9 mouse cellular contexts compared by ENCODE assay signal in genomic region chr1:134195571-134195970, GRCm38 (mm10). TPM values are rescaled to one million over a fixed set of nuclear protein-coding genes. Genes with fewer than 3 reads are reported as not detected.
A peak's percentile ranks its signal among the peaks of the same experiment; 100 is the strongest.
DNase-seq lines count a peak whose midpoint lies in the region; ATAC-seq and TF ChIP-seq lines count a peak whose summit lies in the region.
"Had no signal": no experiment of that assay in that cellular context is flagged by ENCODE, and none has a peak within 500 bp of the region (broad histone marks: within the 10 kb centered on the region; RNA-seq: fewer than 3 reads in every experiment).

No protein-coding gene starts in this region.

- H3K36me3 ChIP-seq in hindbrain, postnatal 0 days (ENCODE audit: insufficient read depth, low read length): no peaks in the 10 kb centered on the region
- H3K36me3 ChIP-seq in hindbrain, embryonic 11.5 days (ENCODE audit: control insufficient read depth, insufficient read depth, low read length): no peaks in the 10 kb centered on the region
- H3K36me3 ChIP-seq in limb, embryonic 13.5 days: no peaks in the 10 kb centered on the region

- TF ChIP-seq POLR2A in bone marrow, adult 2 months (IDR thresholded peaks at IDR 0.05; ENCODE audit: borderline replicate concordance, control insufficient read depth, low read depth, low read length): no peak

- DNase-seq in hindbrain, postnatal 0 days (ENCODE audit: low spot score): no peak
- no peak for DNase-seq in hindbrain, embryonic 11.5 days (ENCODE audit: low spot score)
- peak; percentile 3 to 9 for DNase-seq in B cell, adult 2 months
- no peak for DNase-seq in embryo, embryonic 11 days
- DNase-seq in adrenal gland, adult 18-20 months (ENCODE audit: low spot score in 2 of 2): no peak
- DNase-seq in kidney, adult 11 months: no peak
- DNase-seq: kidney, postnatal 10 days had no signal

- peak overlapping the region; percentile 34; the same call in 1 of the 2 replicates for H3K27ac ChIP-seq in hindbrain, postnatal 0 days
- no peak overlapping the region for H3K27ac ChIP-seq in hindbrain, embryonic 11.5 days (ENCODE audit: low read depth, low read length)
- H3K27ac ChIP-seq in bone marrow, adult 2 months (ENCODE audit: control insufficient read depth, insufficient read depth, low read depth, low read length, poor library complexity): peak overlapping the region; percentile 55; the same call in 1 of the 2 replicates
- peak overlapping the region; percentile 74 for H3K27ac ChIP-seq in limb, embryonic 13.5 days

- no peak for ATAC-seq in hindbrain, postnatal 0 days
- no peak for ATAC-seq in hindbrain, embryonic 11.5 days (ENCODE audit: low FRiP score)
- no peak; the same call in 1 of the 2 replicates for ATAC-seq in limb, embryonic 13.5 days (ENCODE audit: low FRiP score, low read depth)

- no peak overlapping the region for H3K9ac ChIP-seq in hindbrain, postnatal 0 days (replicated peaks; ENCODE audit: low read length)
- no peak overlapping the region for H3K9ac ChIP-seq in hindbrain, embryonic 11.5 days (ENCODE audit: low read depth, low read length)
- peak overlapping the region; percentile 31; the same call in 1 of the 2 replicates for H3K9ac ChIP-seq in limb, embryonic 13.5 days

- TF ChIP-seq CTCF in hindbrain, postnatal 0 days (IDR thresholded peaks at IDR 0.05; ENCODE audit: low read depth): no peak
- no peak for TF ChIP-seq CTCF in bone marrow, adult 2 months (IDR thresholded peaks at IDR 0.05; ENCODE audit: control insufficient read depth, insufficient read depth, low read length)

- no peaks in the 10 kb centered on the region for H3K27me3 ChIP-seq in hindbrain, postnatal 0 days (ENCODE audit: insufficient read depth, low read length)
- no peaks in the 10 kb centered on the region for H3K27me3 ChIP-seq in hindbrain, embryonic 11.5 days (ENCODE audit: control insufficient read depth, insufficient read depth, low read length)
- no peaks in the 10 kb centered on the region for H3K27me3 ChIP-seq in limb, embryonic 13.5 days

- no peak overlapping the region for H3K4me3 ChIP-seq in hindbrain, postnatal 0 days (ENCODE audit: low read length)
- H3K4me3 ChIP-seq in hindbrain, embryonic 11.5 days (ENCODE audit: low read depth, low read length): no peak overlapping the region
- H3K4me3 ChIP-seq in bone marrow, adult 2 months (replicated peaks; ENCODE audit: control insufficient read depth, low read depth, low read length): no peak overlapping the region
- no peak overlapping the region for H3K4me3 ChIP-seq in limb, embryonic 13.5 days

- no peak overlapping the region for H3K4me2 ChIP-seq in hindbrain, postnatal 0 days (ENCODE audit: low read depth, low read length)
- no peak overlapping the region for H3K4me2 ChIP-seq in hindbrain, embryonic 11.5 days (replicated peaks; ENCODE audit: low read depth, low read length)
- peak overlapping the region; percentile 23 for H3K4me2 ChIP-seq in limb, embryonic 13.5 days (replicated peaks)

- H3K9me3 ChIP-seq in hindbrain, postnatal 0 days (ENCODE audit: low read length): no peaks in the 10 kb centered on the region
- no peaks in the 10 kb centered on the region for H3K9me3 ChIP-seq in hindbrain, embryonic 11.5 days (ENCODE audit: control insufficient read depth, low read length)
- no peaks in the 10 kb centered on the region for H3K9me3 ChIP-seq in limb, embryonic 13.5 days

- WGBS in hindbrain, postnatal 0 days: 40% methylated on average over 3 of the region's 3 CpGs
- WGBS in hindbrain, embryonic 11.5 days: 75% methylated on average over 3 of the region's 3 CpGs
- 16% methylated on average over 3 of the region's 3 CpGs for WGBS in bone marrow, adult 2 months
- 21% methylated on average over 3 of the region's 3 CpGs for WGBS in limb, embryonic 13.5 days

- H3K4me1 ChIP-seq in hindbrain, postnatal 0 days (ENCODE audit: insufficient read depth, low read length): no peaks in the 10 kb centered on the region
- H3K4me1 ChIP-seq in hindbrain, embryonic 11.5 days (replicated peaks; ENCODE audit: control insufficient read depth, insufficient read depth, low read length): no peaks in the 10 kb centered on the region
- peaks cover 6% of the 10 kb centered on the region for H3K4me1 ChIP-seq in bone marrow, adult 2 months (ENCODE audit: control insufficient read depth, insufficient read depth, low read length)
- H3K4me1 ChIP-seq in limb, embryonic 13.5 days: peaks cover 40% of the 10 kb centered on the region

RNA-seq across cellular contexts. Expression of gene Mybph, which starts 2.3 kb away (rescaled TPM):
- total RNA-seq in hindbrain, postnatal 0 days (2014; rRNA removed): not detected in 2 replicates
- 0.08 TPM in 1 of 2 replicates, not detected in the other for polyA plus RNA-seq in hindbrain, postnatal 0 days (2015; fragmentation: Nextera tagmentation; extraction: Ambion mirVana)
- polyA plus RNA-seq in hindbrain, embryonic 11.5 days (2014; fragmentation: Nextera tagmentation; extraction: Ambion mirVana): 1.4 and 3.7 TPM in 2 replicates
- polyA plus RNA-seq in bone marrow, adult 2 months (2011; ENCODE audit: insufficient read depth, insufficient read length, low replicate concordance, missing spikeins): not detected in 2 replicates
- polyA plus RNA-seq in limb, embryonic 13.5 days (2015; fragmentation: Nextera tagmentation; extraction: Ambion mirVana): 89.8 and 93.2 TPM in 2 replicates
- total RNA-seq in adrenal gland, adult 18-20 months (2021): under 1 TPM in 1 of 2 experiments, not detected in 1; 0.16 TPM

RNA-seq across cellular contexts. Expression of gene Chil1, which starts 13.6 kb away (rescaled TPM):
- 4.5 and 6.2 TPM in 2 replicates for total RNA-seq in hindbrain, postnatal 0 days (2014; rRNA removed)
- polyA plus RNA-seq in hindbrain, postnatal 0 days (2015; fragmentation: Nextera tagmentation; extraction: Ambion mirVana): 3.1 and 4.1 TPM in 2 replicates
- polyA plus RNA-seq in hindbrain, embryonic 11.5 days (2014; fragmentation: Nextera tagmentation; extraction: Ambion mirVana): 1.1 and 2.0 TPM in 2 replicates
- 37.4 and 135 TPM in 2 replicates for polyA plus RNA-seq in bone marrow, adult 2 months (2011; ENCODE audit: insufficient read depth, insufficient read length, low replicate concordance, missing spikeins)
- polyA plus RNA-seq in limb, embryonic 13.5 days (2015; fragmentation: Nextera tagmentation; extraction: Ambion mirVana): 11.6 and 12.1 TPM in 2 replicates
- total RNA-seq in adrenal gland, adult 18-20 months (2021): 1 to 10 TPM; 1.2 to 1.7 TPM

RNA-seq across cellular contexts. Expression of gene Adora1, which starts 39.7 kb away (rescaled TPM):
- 51.1 and 54.2 TPM in 2 replicates for total RNA-seq in hindbrain, postnatal 0 days (2014; rRNA removed)
- polyA plus RNA-seq in hindbrain, postnatal 0 days (2015; fragmentation: Nextera tagmentation; extraction: Ambion mirVana): 32.6 and 33.4 TPM in 2 replicates
- 0.24 and 0.25 TPM in 2 replicates for polyA plus RNA-seq in hindbrain, embryonic 11.5 days (2014; fragmentation: Nextera tagmentation; extraction: Ambion mirVana)
- polyA plus RNA-seq in bone marrow, adult 2 months (2011; ENCODE audit: insufficient read depth, insufficient read length, low replicate concordance, missing spikeins): not detected in 2 replicates
- 2.8 and 3.2 TPM in 2 replicates for polyA plus RNA-seq in limb, embryonic 13.5 days (2015; fragmentation: Nextera tagmentation; extraction: Ambion mirVana)
- 100 to 1,000 TPM; 111 to 130 TPM for total RNA-seq in adrenal gland, adult 18-20 months (2021)

Comparison
In these comparisons a context has a peak if more than half of its experiments do, and no peak if none do; other contexts are left out.
1. DNase-seq: peak in B cell, adult 2 months (2 of 2); none in hindbrain, postnatal 0 days (single experiment), hindbrain, embryonic 11.5 days (single experiment), embryo, embryonic 11 days (single experiment), adrenal gland, adult 18-20 months (0 of 2) and kidney, adult 11 months (single experiment).
2. RNA of gene Mybph, which starts 2.3 kb away (polyA plus RNA-seq): 89.8 to 93.2 TPM in limb, embryonic 13.5 days; 1.4 to 3.7 TPM in hindbrain, embryonic 11.5 days, 0.08 TPM in hindbrain, postnatal 0 days and not detected in bone marrow, adult 2 months; every median in the first group is over 10 times any median in the second.